Mouse (Mus musculus) urinary bladder, postnatal 25 days (tissue): ENCODE data around the gene Kcnk10.

Source experiments
- DNase-seq: peaks from one replicate; pipeline ENCODE4 v3.0.0; 2022; ENCODE audit warnings: low spot score

Kcnk10 gene

GRCm38 (mm10) chr12:98571896-98572680 is 6.0 kb downstream of the Kcnk10 start:
- DNase-seq = no peak

GRCm38 (mm10) chr12:98569380-98569779 is 8.7 kb downstream of the Kcnk10 start:
- DNase-seq = no peak

GRCm38 (mm10) chr12:98567877-98568276 is 10.2 kb downstream of the Kcnk10 start:
- DNase-seq = no peak

- no peak for DNase-seq
These were observed 13.7 kb downstream of the Kcnk10 start for GRCm38 (mm10) chr12:98564383-98564782.

GRCm38 (mm10) chr12:98563261-98563660 is 14.8 kb downstream of the Kcnk10 start:
- no peak for DNase-seq

- no peak for DNase-seq
These were observed 15.7 kb downstream of the Kcnk10 start for GRCm38 (mm10) chr12:98562341-98562977.

GRCm38 (mm10) chr12:98560038-98560437 is 18.1 kb downstream of the Kcnk10 start:
- DNase-seq = no peak

- DNase-seq = no peak
These were observed 21.0 kb downstream of the Kcnk10 start for GRCm38 (mm10) chr12:98557013-98557677.

GRCm38 (mm10) chr12:98549981-98550380 is 28.1 kb downstream of the Kcnk10 start:
- no peak for DNase-seq

- DNase-seq = no peak
These were observed 30.0 kb downstream of the Kcnk10 start for GRCm38 (mm10) chr12:98548141-98548540.

GRCm38 (mm10) chr12:98545875-98546274 is 32.2 kb downstream of the Kcnk10 start:
- DNase-seq = no peak

GRCm38 (mm10) chr12:98545251-98545560 is 32.9 kb downstream of the Kcnk10 start:
- DNase-seq = no peak

GRCm38 (mm10) chr12:98544545-98545250 is 33.4 kb downstream of the Kcnk10 start:
- no peak for DNase-seq

- no peak for DNase-seq
These were observed 41.4 kb downstream of the Kcnk10 start for GRCm38 (mm10) chr12:98536760-98537159.

GRCm38 (mm10) chr12:98536036-98536435 is 42.1 kb downstream of the Kcnk10 start:
- DNase-seq = no peak

GRCm38 (mm10) chr12:98535494-98535901 is 42.6 kb downstream of the Kcnk10 start:
- no peak for DNase-seq

GRCm38 (mm10) chr12:98528635-98529034 is 49.5 kb downstream of the Kcnk10 start:
- no peak for DNase-seq

GRCm38 (mm10) chr12:98525361-98525760 is 52.7 kb downstream of the Kcnk10 start:
- no peak for DNase-seq

- no peak for DNase-seq
These were observed 53.5 kb downstream of the Kcnk10 start for GRCm38 (mm10) chr12:98524331-98525311.

- no peak for DNase-seq
These were observed 56.8 kb downstream of the Kcnk10 start for GRCm38 (mm10) chr12:98521311-98521710.

GRCm38 (mm10) chr12:98520568-98520931 is 57.6 kb downstream of the Kcnk10 start:
- DNase-seq = no peak
